Mouse (Mus musculus): ENCODE data around the gene Ttll7.

Gene Ttll7

DNA sequence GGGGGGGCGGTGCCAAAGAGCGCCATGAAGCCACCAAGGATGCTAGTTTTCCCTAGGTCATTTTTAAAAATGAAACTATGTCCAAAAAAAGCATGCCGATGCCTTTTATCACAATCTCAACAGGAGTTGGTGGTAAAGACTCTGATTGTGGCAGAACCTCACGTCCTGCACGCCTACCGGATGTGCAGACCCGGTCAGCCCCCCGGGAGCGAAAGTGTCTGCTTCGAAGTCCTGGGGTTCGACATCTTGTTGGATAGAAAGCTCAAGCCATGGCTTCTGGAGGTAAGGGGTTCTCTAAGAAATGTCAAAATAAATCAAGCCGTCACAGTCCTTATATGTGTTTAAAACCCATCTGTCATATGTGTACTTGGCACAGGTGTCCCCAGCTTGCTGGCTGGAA is 60.9 kb downstream of the Ttll7 start:
- no peak for DNase-seq (ENCODE audit: low spot score in 2 of 2)

DNA sequence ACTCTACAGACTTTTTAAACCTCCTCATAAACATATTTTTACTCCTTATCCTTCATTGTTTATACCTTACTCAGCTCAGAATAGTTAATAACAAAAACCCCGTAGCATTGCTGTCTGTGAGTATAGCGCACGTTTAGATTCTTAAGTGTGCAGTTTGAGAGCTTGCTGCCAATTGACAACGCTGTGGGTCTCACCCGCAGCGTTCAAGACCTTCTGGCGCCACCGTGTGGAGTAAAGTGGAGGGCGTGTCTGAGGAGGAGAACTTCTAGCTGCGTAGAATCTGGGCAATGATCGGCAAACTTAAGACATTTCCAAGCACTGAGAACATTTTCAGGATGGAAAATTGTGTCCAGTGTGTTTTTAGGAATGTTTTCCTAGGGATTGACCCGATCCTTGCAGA is 62.6 kb downstream of the Ttll7 start:
- DNase-seq (ENCODE audit: low spot score in 2 of 2): peak; percentile 65

DNA sequence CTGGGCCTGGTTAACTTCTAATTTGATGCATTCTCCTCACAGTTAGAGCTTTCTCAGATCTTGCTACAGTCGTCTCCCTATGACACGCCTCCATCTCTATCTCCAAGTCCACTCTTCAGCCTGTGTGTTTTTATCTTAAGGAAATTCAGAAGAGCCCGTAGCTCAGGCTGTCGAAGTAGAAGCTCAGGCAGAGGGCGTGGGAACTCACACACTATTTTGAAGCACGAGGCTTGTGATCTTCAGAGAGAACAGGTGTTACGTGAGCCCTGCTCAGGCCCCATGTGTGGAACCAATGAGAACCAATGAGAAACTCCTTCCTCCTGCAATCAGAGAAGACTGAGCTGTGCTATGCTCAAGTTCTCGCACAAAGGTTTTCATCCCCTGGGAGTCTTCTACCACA is 65.7 kb downstream of the Ttll7 start:
- DNase-seq (ENCODE audit: low spot score in 2 of 2): peak; percentile 22 to 38

DNA sequence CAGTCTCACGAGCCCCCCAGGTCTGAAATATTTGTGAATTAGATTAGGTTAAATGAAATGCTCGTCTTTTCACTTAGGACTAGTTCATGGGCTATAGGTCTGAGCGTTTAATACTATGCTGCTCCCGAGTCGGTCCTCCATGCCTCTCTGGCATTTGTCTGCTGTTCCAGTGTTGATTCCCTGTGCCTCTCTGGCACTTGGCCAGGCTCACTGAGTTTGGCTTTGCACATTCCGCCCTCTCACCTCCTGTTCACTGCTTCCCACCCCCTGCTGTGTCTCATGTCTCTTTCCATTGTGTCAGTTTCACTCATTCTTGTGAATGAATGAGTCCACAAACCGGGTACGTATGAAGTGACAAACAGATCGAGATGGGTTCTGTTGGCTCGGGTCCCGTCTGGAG is 66.2 kb downstream of the Ttll7 start:
- DNase-seq (ENCODE audit: low spot score in 2 of 2): peak; percentile 66 to 72

DNA sequence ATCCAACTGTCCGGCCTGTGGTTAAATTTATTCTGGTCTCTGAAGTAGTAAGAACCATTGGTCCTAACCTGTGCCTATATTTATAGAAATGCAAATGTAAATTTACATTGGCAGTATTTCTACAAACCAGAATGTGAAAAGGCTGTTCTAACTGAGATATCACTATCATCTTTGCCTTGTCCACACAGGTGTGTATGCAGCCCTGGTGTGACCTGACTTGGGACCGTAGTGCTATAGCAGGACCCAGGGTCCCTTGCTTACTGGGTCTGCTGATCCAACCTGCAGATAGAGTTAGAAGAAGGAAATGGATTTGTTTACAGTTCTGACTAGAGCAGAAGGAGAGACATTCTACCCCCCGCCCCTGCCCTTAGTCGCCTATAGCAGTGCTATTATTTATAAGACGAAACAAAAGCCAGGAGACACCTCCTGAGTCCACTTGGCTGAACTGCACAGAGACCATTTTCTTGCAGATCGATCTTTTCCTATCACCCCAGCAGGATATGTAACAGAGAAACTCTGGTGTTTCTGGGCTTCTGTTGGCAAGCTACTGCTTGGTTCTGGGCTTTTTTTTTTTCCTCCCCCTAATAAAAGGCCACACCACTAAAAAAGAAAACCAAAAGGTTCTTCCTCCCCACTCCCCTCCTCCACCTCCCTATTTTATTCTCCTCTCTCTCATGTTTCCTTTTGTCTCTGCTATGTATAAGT is 75.3 kb downstream of the Ttll7 start:
- no peak for DNase-seq (ENCODE audit: low spot score in 2 of 2)

DNA sequence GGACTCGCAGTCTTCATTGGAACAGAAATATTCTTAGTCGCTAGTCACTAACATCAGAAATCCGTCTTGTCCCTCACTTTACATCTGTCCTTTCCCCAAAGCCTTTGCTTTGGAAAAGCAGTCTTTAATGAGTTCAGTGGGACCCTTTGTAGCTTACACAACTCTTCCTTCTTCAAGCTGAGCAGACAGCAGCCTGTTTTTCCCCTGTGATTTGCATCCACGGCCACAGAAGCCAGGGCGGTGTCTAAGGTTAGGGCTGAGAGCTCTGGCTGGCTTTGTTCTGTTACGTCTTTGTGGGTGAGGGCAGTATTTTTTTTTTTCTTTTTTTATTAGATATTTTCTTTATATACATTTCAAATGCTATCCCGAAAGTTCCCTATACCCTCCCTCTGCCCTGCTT is 76.0 kb downstream of the Ttll7 start:
- no peak for DNase-seq (ENCODE audit: low spot score in 2 of 2)

DNA sequence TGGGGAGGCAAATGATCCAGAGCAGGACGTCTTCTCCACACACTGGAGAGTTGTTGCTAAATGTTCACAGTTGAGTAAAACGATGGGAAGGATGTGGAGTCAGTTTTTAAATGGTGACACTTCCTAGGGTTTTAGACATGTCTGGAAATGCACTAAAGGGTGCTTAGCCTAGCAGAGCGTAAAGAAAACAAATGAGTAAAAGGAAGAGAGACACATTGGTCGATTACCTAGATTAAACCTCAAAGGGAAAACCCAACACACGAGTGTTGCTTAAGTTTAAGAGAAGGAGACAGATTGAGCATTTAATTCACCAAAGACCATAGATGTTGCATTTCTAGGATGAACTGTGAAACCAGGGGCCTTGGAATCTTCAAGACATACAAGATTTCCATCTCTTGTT is 76.8 kb downstream of the Ttll7 start:
- DNase-seq (ENCODE audit: low spot score in 2 of 2): no peak

DNA sequence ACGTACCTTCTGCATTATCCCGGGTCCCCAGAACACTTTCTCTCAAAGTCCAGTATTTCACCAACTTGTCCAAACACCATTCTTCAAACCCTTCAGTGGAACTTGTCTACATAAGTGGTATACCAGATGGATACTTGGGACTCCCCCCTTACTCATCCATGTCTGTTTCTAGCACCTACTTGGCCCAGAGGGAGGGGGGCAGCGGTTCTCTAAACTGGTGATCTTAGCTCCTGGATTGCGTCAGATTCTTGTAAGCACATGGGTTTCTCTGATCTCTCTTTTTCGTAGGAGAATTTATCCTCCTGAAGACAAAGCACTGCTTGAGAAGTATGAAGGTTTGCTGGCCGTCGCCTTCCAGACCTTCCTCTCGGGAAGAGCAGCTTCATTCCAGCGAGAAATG is 79.0 kb downstream of the Ttll7 start:
- no peak for DNase-seq (ENCODE audit: low spot score in 2 of 2)

DNA sequence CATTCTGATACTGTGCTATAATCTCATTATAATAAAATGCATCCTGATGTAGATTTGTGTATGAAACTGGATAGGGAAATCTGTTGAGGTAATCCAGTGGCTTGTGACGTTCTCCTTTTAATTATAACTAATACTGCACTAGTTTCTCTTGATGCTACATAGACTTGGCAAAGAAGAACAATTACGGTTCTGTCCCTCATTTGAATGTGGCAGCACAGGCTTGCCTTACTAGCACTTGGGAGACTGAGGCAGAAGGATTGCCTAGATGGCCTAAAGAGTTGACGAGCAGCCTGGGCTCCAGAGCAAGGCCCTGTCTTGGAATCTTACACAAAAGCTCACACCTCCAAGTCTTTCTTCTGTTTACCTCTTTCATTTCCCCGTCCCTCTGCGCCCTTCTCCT is 80.3 kb downstream of the Ttll7 start:
- no peak for DNase-seq (ENCODE audit: low spot score in 2 of 2)

DNA sequence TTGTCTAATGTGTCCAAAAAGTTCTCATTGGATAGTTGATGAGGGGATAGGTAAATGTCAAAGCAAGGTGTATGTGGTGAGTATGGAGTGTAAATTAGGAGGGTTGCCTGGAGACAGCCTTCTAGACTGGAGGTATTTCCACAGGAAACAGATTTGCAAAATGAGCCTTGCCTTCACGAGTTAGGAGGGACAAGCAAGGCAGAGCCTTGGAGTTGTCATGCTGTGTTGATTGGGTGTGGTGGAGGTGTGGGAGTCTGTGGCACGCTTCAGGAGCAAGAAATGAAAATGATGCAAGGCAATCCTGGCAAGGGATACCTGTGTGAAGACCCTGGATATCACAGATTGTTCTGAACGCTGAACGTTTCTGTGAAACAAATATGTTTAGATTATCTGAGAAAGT is 84.7 kb downstream of the Ttll7 start:
- no peak for DNase-seq (ENCODE audit: low spot score in 2 of 2)

DNA sequence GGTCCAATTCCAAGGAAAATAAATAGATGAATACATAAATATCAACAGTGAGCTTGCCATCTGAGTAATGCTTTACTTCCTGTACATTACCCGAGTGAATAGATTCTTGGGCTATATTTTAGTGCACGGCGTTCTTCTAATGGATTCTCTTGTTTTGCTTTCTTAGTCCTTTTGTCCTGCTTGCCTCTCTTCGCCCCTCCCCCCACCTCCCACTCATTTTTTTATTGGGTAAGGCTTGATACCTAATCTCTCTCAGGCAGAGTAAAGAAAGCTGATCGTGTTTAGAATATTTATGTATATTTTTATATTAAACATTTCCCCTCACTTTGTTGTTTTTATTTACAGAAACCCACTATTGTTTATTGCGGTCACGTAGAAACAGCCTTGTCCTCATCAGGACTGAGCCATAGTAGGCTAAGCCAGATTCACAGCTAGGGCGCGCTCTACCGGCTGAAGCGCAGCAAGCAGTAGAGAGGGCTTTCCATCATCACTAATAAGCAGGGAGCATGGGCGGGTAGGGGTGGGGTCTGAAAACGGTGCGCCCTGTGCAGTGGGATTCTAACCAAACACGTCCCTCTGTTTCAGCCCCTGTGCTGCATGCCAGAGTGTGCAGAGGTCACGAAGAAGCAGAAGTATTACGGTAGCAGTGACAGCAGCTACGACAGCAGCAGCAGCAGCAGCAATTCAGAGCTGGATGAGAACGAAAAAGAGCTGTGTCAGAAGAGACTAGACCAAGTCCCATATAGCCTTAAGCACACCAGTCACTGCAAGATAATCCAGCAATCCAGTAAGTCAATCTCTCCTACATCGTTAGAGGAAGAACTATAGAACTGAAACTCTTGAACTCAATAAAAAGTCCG is 87.5 kb downstream of the Ttll7 start:
- DNase-seq (ENCODE audit: low spot score in 2 of 2): no peak

DNA sequence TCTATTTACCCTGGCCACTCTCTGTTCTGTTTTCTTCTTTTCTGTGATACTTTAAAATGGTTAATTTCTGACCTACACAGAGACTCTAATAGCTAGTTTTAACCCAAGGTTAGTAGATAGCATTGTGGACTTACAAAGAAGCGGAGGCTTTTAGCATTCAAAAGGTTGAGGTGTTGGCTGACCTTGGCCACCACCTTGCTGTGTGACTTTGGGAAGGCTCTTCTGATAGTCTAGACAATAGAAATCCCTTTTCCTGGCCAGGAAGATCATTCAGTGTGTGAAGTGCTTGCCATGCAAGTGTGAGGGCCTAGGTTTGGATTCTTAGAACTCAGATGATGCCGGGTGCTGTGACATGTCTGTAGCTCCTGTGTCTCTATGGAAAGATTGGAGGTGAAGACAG is 90.9 kb downstream of the Ttll7 start:
- DNase-seq (ENCODE audit: low spot score in 2 of 2): no peak

DNA sequence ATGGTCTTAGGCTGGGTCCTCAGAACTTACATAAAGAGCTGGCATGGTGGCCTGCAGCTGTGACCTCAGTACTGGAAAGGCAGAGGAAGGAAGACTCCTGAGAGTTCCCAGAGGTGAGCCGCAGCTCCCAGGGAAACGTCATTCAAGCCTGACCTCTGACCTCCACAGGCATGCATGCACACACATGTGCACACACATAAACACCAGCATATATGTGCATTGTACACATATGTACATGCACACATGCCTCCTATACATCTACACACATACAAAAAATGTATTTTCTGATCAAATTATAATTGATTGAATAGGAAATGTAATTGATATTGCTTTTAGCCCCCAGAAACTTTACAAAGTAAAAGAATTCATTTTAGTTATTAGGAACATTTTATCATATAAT is 93.2 kb downstream of the Ttll7 start:
- DNase-seq (ENCODE audit: low spot score in 2 of 2): no peak

DNA sequence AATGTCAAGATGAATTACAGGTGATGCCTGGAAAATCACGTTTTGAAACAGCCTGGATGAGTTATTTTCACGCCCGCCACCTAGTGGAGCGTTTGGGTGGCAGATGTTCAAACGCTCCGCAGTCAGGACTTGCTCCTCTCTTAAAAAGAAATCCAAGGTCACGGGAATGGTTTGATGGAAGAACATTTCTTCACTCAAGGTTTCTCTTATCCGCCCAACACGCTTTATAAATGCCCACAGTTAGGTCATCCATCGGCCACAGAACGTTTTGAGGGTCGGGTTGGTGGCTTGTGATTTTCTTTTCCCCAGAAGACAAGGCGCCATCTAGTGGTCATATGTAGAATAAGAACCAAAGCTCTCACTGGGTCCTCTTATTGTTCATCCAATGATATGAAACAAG is 93.7 kb downstream of the Ttll7 start:
- peak; percentile 36 to 45 for DNase-seq (ENCODE audit: low spot score in 2 of 2)

DNA sequence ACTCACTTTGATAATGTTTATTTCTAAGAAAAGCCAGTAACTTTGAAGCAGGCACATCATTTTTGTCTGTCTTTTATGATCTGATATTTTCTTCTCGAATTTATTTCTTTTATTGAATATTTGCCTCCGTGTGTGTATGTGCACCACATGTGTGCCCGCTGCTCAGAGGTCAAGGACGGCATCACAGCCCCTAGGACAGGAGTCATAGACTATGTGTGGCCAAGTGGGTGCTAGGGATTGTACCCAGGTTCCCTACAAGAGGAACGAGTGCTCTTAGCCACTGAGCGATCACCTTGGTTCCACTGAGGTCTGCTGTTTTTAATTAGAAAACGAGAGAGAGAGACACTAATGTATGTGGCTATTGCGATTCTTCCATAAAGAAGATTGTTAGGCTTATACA is 94.5 kb downstream of the Ttll7 start:
- DNase-seq (ENCODE audit: low spot score in 2 of 2): no peak

DNA sequence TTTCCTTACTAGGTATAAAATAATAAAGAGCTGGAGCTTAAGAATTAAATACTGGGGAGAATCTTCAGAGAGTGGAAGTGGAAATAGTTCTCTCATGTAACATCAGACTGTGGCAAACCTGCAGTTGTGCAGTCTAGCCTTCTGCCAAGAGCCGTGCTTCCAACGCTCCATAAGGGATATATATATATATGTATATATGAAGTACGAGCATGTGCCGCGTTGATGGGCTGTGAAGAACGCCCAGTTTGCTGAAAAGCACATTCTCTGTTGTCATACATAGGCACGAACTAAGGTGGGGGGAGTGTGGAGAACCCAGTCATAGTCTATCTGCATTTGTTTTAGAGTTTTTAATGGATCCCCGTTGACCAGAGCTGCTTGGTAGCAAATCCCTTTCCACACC is 104.6 kb downstream of the Ttll7 start:
- DNase-seq (ENCODE audit: low spot score in 2 of 2): no peak

DNA sequence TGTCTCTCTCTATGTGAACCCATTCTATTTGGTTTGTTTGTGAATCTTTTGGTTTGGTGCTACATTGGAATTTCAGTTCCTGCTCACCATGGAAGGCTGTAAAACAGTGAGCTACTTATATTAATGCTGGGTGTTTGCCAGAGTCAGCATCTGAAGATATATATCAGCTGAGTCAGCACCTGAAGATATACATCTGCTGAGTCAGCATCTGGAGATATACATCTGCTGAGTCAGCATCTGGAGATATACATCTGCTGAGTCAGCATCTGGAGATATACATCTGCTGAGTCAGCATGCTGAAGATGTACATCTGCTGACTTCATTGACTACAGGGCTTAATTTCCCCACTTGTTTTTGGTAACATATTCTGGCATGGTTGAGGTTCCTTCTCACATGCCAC is 110.7 kb downstream of the Ttll7 start:
- no peak for DNase-seq (ENCODE audit: low spot score in 2 of 2)

DNA sequence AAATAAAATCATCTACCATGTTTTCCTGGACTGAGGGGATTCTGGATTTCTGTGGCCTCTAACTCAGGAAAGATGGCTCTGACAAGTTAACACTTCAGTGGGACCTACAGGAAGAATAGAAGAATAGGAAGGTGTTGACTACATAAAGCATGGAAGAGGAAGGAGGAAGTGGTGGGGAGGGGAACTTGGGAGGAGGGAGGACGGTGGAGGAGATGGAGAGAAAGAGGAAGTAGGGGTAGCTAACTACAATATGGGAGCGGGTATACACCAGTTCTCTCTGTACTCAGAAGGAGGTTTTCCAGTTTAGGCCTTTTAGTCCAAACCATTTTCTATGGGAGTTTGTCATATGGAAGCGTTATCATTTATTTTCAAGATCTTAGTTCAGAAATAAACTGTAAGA is 112.2 kb downstream of the Ttll7 start:
- DNase-seq (ENCODE audit: low spot score in 2 of 2): no peak

DNA sequence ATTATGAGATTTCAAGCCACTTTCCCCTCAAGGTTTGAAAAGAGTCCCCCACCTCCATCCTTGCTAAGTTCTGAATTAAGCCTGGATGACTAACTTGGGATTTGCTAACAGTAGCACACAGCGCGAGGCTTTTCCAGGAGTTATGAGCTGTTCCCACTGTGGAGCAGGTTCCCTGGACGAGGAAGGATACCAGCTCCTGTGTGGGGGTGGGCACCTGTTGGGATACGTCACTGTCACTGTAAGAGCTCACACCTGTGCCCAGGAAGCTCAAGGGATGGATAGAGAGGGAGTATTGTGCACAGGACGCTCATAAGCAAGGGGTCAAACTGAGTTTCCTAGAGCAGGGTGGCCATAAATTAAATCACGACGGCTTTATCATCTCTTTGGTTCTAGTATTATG is 115.1 kb downstream of the Ttll7 start:
- DNase-seq (ENCODE audit: low spot score in 2 of 2): no peak

DNA sequence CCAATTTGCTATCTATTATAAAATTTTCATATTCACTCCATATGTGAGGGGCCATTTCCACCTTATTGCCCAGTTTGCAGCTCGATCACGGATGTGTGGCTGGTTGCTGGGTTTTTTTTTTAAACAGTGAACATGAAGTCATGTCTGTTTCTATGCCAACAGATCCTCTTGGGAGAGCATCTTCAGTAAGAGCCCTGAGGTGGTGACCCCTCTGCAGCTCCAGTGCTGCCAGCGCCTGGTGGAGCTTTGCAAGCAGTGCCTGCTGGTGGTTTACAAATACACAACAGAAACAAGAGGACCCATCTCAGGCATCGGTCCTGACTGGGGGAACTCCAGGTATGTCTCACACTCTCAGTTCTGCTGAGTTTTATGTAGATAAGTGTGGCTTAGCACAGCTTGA is 115.7 kb downstream of the Ttll7 start:
- no peak for DNase-seq (ENCODE audit: low spot score in 2 of 2)

DNA sequence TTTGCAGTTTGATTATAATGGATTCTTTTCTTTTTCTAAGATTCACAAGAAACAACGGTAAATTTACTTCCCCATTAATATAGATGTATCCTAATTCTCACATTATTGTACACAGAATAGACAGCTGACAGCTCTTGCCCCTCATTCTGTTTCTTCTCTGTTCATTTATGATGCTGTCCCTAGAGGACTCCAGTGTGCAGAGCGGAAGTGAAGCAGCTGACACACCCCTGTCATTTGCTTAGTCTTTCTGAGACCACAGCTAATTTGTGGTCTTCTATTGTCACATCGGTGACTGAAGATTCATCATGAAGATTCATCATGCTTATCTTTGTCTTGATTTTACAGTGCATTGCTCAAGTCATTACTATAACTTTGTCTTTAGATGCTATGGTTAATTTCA is 126.1 kb downstream of the Ttll7 start:
- no peak for DNase-seq (ENCODE audit: low spot score in 2 of 2)

DNA sequence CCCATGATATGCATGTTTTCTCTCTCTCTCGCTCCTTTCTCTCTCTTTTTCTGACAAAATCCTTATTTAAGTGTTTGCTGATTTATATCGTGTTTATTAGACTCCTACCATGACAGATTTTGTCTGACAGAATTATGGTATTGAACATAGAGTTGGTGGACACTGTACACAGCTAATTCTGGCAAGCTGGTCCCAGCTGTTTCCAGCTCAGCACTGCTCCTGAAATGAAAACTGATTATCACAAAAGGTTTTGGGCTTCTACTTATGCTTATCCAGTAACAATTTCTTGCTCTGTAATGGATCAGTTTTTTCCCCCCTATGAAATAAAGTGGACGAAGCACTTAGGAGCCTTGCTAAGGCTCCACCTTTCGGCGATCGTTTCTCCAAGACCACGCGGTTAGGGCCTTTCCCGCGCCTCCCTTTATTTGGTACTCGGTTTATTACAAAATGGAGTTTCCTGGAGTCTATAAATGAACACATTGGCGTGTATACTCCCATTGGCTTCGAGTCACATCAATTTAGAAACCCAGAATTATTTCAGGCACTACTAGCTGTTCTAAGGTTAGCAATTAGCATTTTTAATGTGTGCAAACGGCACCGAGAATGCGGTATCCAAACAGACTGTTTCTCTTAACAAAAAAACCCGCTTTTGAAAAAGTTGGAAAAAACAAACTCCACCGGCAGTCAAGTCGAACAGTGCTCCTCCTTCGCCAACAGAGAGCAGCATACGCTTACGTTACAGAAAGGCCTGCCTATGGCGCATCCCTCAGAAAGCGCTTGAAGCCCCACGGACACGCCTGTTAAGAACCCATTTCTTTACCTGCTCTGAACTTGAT is 141.9 kb downstream of the Ttll7 start:
- DNase-seq (ENCODE audit: low spot score in 2 of 2): peak; percentile 21 to 26

Data from right cerebral cortex, postnatal 36 days (tissue).